1 mouse cellular context compared by ENCODE assay signal in genomic region chr17:23700079-23700478, GRCm38 (mm10).
TF ChIP-seq lines count a peak whose summit lies in the region.

No protein-coding gene starts in this region.

TF ChIP-seq in myocyte, 11 proteins besides CTCF, POLR2A, EP300 and RAD21 (continued from another document):
- no peak for TF ChIP-seq CEBPB (IDR thresholded peaks at IDR 0.05; ENCODE audit: insufficient read depth, poor library complexity, severe bottlenecking)
